Mouse (Mus musculus) lung, postnatal 36 days (tissue): ENCODE data around the gene Olfr365.

ENCODE experiments used
- DNase-seq: peaks from one replicate; pipeline ENCODE4 v3.0.0; 2022; ENCODE audit warnings: mixed read lengths

The Olfr365 gene

DNA sequence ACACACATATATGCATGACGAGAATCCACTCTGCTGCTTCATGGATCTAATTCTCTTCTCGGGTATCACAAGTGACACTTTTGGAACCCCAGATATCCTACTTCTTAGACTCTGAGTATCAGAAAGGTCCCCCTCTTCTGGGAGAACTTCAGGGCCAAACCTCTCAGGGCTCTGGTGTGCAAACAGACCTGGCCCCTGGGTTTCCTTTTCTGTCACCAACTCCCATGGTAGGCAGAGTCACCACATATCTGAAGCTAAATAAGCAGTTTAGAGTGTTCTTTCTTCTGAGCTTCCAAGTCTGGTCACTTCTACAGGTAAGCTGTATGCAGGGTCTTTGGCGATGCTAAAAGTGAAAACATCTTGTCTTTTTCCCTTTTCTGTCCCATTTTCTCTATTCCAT is at the start of gene Olfr365:
Olfr365 (plus strand) TSS at position 301 of the 400 bp plus-strand sequence.
- DNase-seq, result no peak

GRCm38 (mm10) chr2:37139022-37139421 is 49.0 kb upstream of the Olfr365 start, which contains the start of gene Olfr364-ps1:
Gene Olfr364-ps1, plus strand, starts transcription at chr2:37139322.
- DNase-seq, result no peak

GRCm38 (mm10) chr2:37211274-37211673 is 23.3 kb downstream of the Olfr365 start, which contains the start of gene Olfr366:
Gene Olfr366, plus strand, starts transcription at chr2:37211574.
- no peak for DNase-seq
